Mouse (Mus musculus): ENCODE data around the gene Loxl3.

DNA sequence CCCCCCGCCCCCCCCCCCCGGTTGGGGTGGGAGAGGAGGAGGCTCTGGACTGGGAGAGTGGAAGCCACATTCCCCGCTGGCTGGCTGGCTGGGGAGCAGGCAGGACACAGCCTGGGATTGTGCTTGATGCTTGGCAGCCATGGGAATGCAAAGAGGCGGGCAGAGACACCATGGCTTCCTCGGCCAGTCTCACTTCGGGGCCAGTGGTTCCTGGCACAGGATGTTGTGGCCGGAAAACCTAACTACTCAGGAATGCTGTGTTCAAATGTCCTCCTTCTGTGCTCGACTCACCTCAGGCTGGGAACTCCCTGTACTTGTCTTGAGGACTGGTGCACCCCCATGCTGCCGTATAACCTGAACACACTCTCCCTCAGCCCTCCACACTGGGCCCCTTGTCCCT is 6.3 kb upstream of the Loxl3 start:
- no peak for TF ChIP-seq GATA1 (IDR thresholded peaks at IDR 0.05; ENCODE audit: low read length)
- TF ChIP-seq TAL1 (IDR thresholded peaks at IDR 0.05; ENCODE audit: low read length) = no peak

Measured in erythroblast, embryonic 14.5 days (primary cell).